Mouse (Mus musculus) heart, adult 2 months (tissue): ENCODE measurements around the gene Serpina7. TPM values are rescaled to one million over a fixed set of nuclear protein-coding genes. Genes with fewer than 3 reads are reported as not detected.

Source experiments
- DNase-seq, 2 experiments: peaks; one replicate each; pipeline ENCODE4 v3.0.0; 2021
- H3K27ac ChIP-seq: fragments of 200-600 bp; 2 replicates; pipeline ENCODE4 v1.8.1; 2022
- H3K27me3 ChIP-seq: fragments of 200-500 bp; 2 replicates; pipeline ENCODE4 v1.6.1; 2012; ENCODE audit warnings: mild to moderate bottlenecking, low read length, inconsistent platforms, mixed read lengths; ENCODE audit not compliant: control insufficient read depth, insufficient read depth
- H3K36me3 ChIP-seq: fragments of 200-500 bp; 2 replicates; pipeline ENCODE4 v1.6.1; 2012; ENCODE audit warnings: low read length, inconsistent platforms; ENCODE audit not compliant: control insufficient read depth, insufficient read depth
- H3K4me1 ChIP-seq: fragments of 200-500 bp; 2 replicates; pipeline ENCODE4 v1.6.1; 2011; ENCODE audit warnings: low read length; ENCODE audit not compliant: control insufficient read depth, insufficient read depth
- H3K4me3 ChIP-seq: fragments of 200-600 bp; 2 replicates; pipeline ENCODE4 v1.8.1; 2022
- H3K79me2 ChIP-seq: fragments of 200-500 bp; replicated peaks from 2 replicates; pipeline ENCODE4 v1.6.1; 2012; ENCODE audit warnings: mild to moderate bottlenecking, inconsistent platforms, low read length, moderate library complexity, mixed read lengths; ENCODE audit not compliant: control insufficient read depth, insufficient read depth
- H3K9ac ChIP-seq: fragments of 200-500 bp; 2 replicates; pipeline ENCODE4 v1.6.1; 2012; ENCODE audit warnings: low read depth, mild to moderate bottlenecking, control low read depth, inconsistent platforms, low read length, mixed read lengths
- CTCF ChIP-seq: fragments of 200-600 bp; IDR thresholded peaks from 2 replicates; pipeline ENCODE4 v1.8.1; 2022; ENCODE audit warnings: antibody characterized with exemption, mild to moderate bottlenecking, moderate library complexity
- EP300 ChIP-seq: fragments of 200-500 bp; IDR thresholded peaks from 2 replicates; pipeline ENCODE4 v1.6.1; 2011; ENCODE audit warnings: low read depth, low read length, control low read depth; ENCODE audit not compliant: insufficient read depth
- POLR2A ChIP-seq: fragments of 200-500 bp; IDR thresholded peaks from 2 replicates; pipeline ENCODE4 v1.6.1; 2011; ENCODE audit warnings: mild to moderate bottlenecking, low read depth, low read length, control low read depth; ENCODE audit not compliant: insufficient read depth
- WGBS: fragments of 180-500 bp; shearing (Covaris S2); methylation state at CpG from one replicate; pipeline ENCODE4 v1.1.7; 2018; 5-methylcytosine and 5-hydroxymethylcytosine counted together
- intact Hi-C: fragments of 180-260 bp; cut with DNase I; formaldehyde crosslinking; loops from one replicate; pipeline ENCODE4 v1.15.1; 2025
- long read RNA-seq: library from polyadenylated mRNA; stranded (forward); transcript quantifications from one replicate; pipeline ENCODE4 v2.0.0, GENCODE M21; 2021
- polyA plus RNA-seq: library from polyadenylated mRNA; depleted of rRNA; stranded (reverse); fragments of >200 nt; gene quantifications from 2 replicates; pipeline ENCODE4 v1.2.3, GENCODE M21; 2012; rRNA removed
- total RNA-seq, 2 experiments: library from RNA; stranded (reverse); gene quantifications; 2 replicates each; pipeline ENCODE4 v1.2.3; 2021

Gene Serpina7
- total RNA-seq: not detected
- polyA plus RNA-seq: not detected in 2 replicates
- long read RNA-seq: 0 reads

DNA sequence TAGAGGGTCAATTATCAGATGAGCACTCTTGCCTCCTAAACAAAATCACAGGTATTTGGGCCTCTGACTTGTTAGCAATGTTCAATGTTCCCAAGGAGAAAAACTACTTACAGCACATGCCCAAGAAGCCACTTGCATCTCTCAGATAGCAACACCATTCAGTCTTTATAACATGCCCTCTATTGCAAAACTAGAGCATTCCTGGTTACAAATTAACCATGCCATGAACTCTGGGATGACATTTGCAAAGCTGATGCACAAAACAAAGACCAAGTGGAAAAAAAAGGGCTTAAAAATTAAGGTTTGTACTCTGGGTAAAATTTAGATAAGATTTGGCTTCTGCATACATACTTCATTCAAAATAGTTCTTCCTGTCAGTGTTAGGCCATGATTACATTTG is at the start of gene Serpina7:
TSS of gene Serpina7 (minus strand) at position 160 of the 400 bp plus-strand sequence.
- Histone ChIP-seq H3K4me3 (no peak within 1 kb of the TSS), H3K27me3 (no peaks in the 10 kb centered on the region), H3K4me1 (no peaks in the 10 kb centered on the region), H3K9ac (no peak within 1 kb of the TSS), H3K27ac (no peak within 1 kb of the TSS), H3K79me2 (no peaks in the 10 kb centered on the region), H3K36me3 (no peaks in the 10 kb centered on the region)
- intact Hi-C loops: no loop called here
- TF ChIP-seq EP300: no peak
- no peak for TF ChIP-seq POLR2A
- TF ChIP-seq CTCF: no peak
- DNase-seq: no peak

DNA sequence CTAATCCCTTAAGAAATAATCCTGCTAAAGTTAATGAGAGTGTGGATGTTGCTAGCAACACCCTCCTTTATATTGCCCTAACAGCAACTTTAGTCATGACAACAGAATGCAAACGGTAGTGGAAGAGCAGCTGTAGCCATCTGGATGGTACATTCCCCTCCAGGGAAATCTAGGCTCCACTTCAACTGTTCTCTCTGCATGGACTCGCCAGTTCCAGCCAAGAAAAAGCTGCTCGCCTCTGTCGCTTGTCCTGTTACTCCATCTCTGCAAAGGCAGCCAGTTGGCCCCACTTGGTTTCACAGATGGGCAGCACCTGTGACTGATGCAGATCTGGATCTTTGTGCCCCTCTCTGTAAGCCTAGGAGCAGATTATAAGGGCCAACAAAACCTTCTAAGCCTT is 49.0 kb upstream of the Serpina7 start:
- Histone ChIP-seq H3K27me3 (no peaks in the 10 kb centered on the region), H3K4me3 (no peak overlapping the region), H3K27ac (no peak overlapping the region), H3K4me1 (no peaks in the 10 kb centered on the region), H3K9ac (no peak overlapping the region), H3K36me3 (no peaks in the 10 kb centered on the region), H3K79me2 (no peaks in the 10 kb centered on the region)
- DNase-seq: peak; percentile 21 to 24
- WGBS: 48% methylated on average over 4 of the region's 4 CpGs
- no peak for TF ChIP-seq POLR2A
- TF ChIP-seq EP300: no peak
- TF ChIP-seq CTCF: no peak
- intact Hi-C loops: no loop called here

DNA sequence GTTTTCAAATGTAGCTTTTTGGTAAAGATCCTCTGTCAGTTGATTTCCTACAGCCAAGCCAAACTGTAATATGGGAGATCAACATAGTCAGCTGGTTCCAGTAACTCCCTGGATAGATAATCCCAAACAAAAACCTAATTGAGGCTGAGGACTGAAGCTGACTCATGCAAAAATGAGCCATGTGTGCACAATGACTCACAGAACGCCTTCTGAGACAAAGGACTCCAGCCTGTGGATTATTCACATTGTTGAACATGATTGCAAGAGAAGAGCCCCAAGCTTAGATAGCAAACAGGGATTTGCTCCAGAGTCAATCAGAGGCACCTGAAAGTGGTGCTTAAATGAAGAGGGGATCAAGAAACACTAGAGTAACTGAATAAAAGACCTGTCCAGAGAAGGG is 12.2 kb upstream of the Serpina7 start:
- no peak overlapping the region for H3K4me3 ChIP-seq
- no peaks in the 10 kb centered on the region for H3K4me1 ChIP-seq
- H3K27me3 ChIP-seq: no peaks in the 10 kb centered on the region
- H3K36me3 ChIP-seq: no peaks in the 10 kb centered on the region
- TF ChIP-seq POLR2A (no peak), CTCF (no peak), EP300 (no peak)
- DNase-seq: no peak
- WGBS: 64% methylated on average over 1 of the region's 1 CpGs
- H3K79me2 ChIP-seq: no peaks in the 10 kb centered on the region
- intact Hi-C loops: no loop called here
- H3K27ac ChIP-seq: no peak overlapping the region
- H3K9ac ChIP-seq: no peak overlapping the region

DNA sequence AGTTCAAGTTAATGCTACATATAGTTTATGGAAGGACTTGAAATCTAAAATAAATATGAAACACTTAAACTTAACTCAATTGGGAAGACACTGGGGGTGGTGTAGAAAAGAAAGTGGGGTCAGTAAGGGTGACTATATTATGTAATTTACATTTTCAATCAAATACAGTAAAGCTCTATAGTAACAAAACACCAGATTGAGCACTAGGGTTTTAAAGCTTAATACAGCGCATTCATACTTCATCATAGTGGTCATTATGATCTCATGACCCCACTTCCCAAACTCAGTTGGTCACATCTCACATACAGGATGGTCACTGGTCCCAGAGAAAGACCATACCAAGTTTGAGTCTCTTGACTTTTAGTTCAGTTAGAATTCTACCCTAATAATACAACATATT is 907 bp upstream of the Serpina7 start, which contains the start of gene 4930513O06Rik:
TSS of gene 4930513O06Rik (plus strand) at position 301 of the 400 bp plus-strand sequence.
- H3K79me2 ChIP-seq: no peaks in the 10 kb centered on the region

DNA sequence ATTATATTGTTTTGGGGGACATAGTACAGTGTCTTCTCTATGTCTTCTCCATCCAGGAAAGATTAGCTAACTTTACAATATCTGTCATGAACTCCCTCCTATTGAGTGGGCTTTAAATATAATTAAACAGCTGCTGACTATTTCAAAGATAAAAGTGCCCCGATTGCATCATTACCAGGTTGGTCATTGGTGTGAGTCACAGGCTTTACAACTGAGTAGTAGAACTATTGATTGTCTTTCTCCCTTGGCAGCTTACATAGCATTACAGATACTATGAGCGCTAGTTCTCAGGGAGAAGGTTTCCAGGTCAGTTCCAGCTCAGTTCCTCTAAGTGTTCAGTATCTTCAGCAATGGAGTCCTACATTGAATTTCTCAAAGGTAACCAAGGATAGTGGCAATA is 6.5 kb downstream of the Serpina7 start:
- WGBS: 76% methylated on average over 2 of the region's 2 CpGs
- Histone ChIP-seq H3K27ac (no peak overlapping the region), H3K79me2 (no peaks in the 10 kb centered on the region), H3K36me3 (no peaks in the 10 kb centered on the region), H3K4me1 (no peaks in the 10 kb centered on the region), H3K4me3 (no peak overlapping the region), H3K27me3 (no peaks in the 10 kb centered on the region), H3K9ac (no peak overlapping the region)
- DNase-seq: no peak
- TF ChIP-seq POLR2A (no peak), EP300 (no peak), CTCF (no peak)
- intact Hi-C loops: no loop called here

More for the DNA sequence above, 907 bp upstream of the Serpina7 start, which contains the start of gene 4930513O06Rik:
- Histone ChIP-seq H3K9ac (no peak within 1 kb of the TSS), H3K4me1 (no peaks in the 10 kb centered on the region), H3K27me3 (no peaks in the 10 kb centered on the region), H3K36me3 (no peaks in the 10 kb centered on the region), H3K27ac (no peak within 1 kb of the TSS), H3K4me3 (no peak within 1 kb of the TSS)
- intact Hi-C loops: no loop called here
- TF ChIP-seq EP300 (no peak), POLR2A (no peak), CTCF (no peak)
- WGBS: 88% methylated on average over 1 of the region's 1 CpGs
- no peak for DNase-seq

DNA sequence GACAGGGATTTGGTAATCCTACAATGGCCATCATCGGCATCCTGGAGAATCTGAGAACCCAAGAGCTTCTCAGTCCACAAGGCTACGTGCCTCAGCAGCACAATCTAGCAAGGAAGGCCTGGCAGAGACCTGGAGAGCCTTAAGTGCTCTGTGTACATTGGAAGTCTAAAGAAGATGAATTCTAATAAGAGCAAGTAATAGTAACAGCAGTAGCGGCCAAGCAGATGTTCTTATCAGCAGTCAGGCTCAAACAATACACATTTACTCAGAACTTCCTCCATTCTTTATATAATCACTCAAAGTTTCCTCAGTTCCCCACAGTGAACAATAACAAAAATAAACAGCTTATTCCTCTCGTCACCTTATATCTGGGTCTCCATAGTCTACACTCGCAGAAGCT is 21.0 kb downstream of the Serpina7 start:
- WGBS: 46% methylated on average over 5 of the region's 5 CpGs
- intact Hi-C loops: no loop called here
- Histone ChIP-seq H3K79me2 (no peaks in the 10 kb centered on the region), H3K4me3 (no peak overlapping the region), H3K4me1 (no peaks in the 10 kb centered on the region), H3K27me3 (no peaks in the 10 kb centered on the region), H3K36me3 (no peaks in the 10 kb centered on the region), H3K9ac (no peak overlapping the region), H3K27ac (no peak overlapping the region)
- no peak for DNase-seq
- TF ChIP-seq POLR2A: no peak
- TF ChIP-seq EP300: no peak
- TF ChIP-seq CTCF: no peak
